In the genomic region with DNA sequence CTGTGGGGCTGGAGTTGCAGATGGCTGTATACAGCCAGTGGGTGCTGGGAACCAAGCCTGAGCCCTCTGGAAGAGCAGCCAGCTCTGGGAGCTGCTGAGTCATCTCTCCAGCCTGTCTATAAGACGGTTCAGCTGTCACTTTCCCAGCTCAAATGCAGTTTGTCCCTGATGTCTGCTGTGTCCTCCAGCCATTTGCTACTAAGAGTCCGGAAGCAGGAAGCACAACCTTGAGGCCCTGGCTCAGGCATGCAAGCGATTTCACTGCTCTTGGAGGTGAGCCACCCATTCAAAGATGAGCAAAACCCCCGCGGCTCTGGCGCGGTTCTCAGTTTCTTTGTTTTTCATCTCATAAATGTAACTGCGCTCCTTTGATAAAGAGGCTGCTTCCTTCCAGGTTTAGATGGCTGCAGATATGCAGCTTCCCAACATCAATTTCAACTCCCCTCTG, we compare ENCODE assay signal across 11 mouse cellular contexts. TPM values are rescaled to one million over a fixed set of nuclear protein-coding genes. Genes with fewer than 3 reads are reported as not detected.
DNase-seq lines count a peak whose midpoint lies in the region; TF ChIP-seq lines count a peak whose summit lies in the region.
"Had no signal": no experiment of that assay in that cellular context is flagged by ENCODE, and none has a peak within 500 bp of the region (broad histone marks: within the 10 kb centered on the region; RNA-seq: fewer than 3 reads in every experiment).

No protein-coding gene starts in this region.

- DNase-seq in heart, adult 11 months, result peak; percentile 93
- no peak for DNase-seq in heart, postnatal 4 days
- peak; percentile 11 for DNase-seq in MN1 (ENCODE audit: low spot score)
- peak; percentile 17 for DNase-seq in liver
- DNase-seq in thymus, postnatal 0 days (ENCODE audit: low spot score), result peak; percentile 27
- no peak for DNase-seq in cerebellum, adult 9-11 months
- DNase-seq in B cell, adult 2 months, result no peak
- no peak for DNase-seq in layer of hippocampus, adult 2 months (ENCODE audit: low spot score in 2 of 2)
- DNase-seq: kidney, adult 11 months had no signal

- H3K27ac ChIP-seq in layer of hippocampus, adult 2 months, result no peak overlapping the region
- H3K27ac ChIP-seq: left cerebral cortex, adult 2 months; macrophage had no signal

- no peak overlapping the region for H3K4me3 ChIP-seq in layer of hippocampus, adult 2 months
- H3K4me3 ChIP-seq: left cerebral cortex, adult 2 months had no signal

- TF ChIP-seq CTCF in layer of hippocampus, adult 2 months (conservative IDR thresholded peaks at IDR 0.05), result no peak

RNA-seq across cellular contexts. Expression of a gene that starts 17.2 kb away (rescaled TPM):
- 10 to 100 TPM; 53.1 to 56.4 TPM for total RNA-seq in heart, postnatal 4 days (2021)
- polyA plus RNA-seq in thymus, postnatal 0 days (2015; fragmentation: Nextera tagmentation; extraction: Ambion mirVana), result 45.8 and 57.5 TPM in 2 replicates
- total RNA-seq in layer of hippocampus, adult 2 months (2021), result 10 to 100 TPM; 26.5 to 33.9 TPM

Comparison
In these comparisons a context has a peak if more than half of its experiments do, and no peak if none do; other contexts are left out.
1. DNase-seq: peak in heart, adult 11 months (single experiment), MN1 (single experiment), liver (single experiment) and thymus, postnatal 0 days (single experiment); none in heart, postnatal 4 days (single experiment), cerebellum, adult 9-11 months (single experiment), B cell, adult 2 months (0 of 2) and layer of hippocampus, adult 2 months (0 of 2).